Mouse (Mus musculus): Measurements from ENCODE around the gene Kremen2. TPM values are rescaled to one million over a fixed set of nuclear protein-coding genes. Genes with fewer than 3 reads are reported as not detected.
"Not testable (repeated sequence)": the region's sequence is repeated elsewhere in the genome, so short reads cannot be mapped to it uniquely, and the experiment has no call there.

Kremen2 gene
- polyA plus RNA-seq, 1 experiment from 2014 or later = 0.51 TPM

GRCm38 (mm10) chr17:23783352-23783751 is 37.7 kb upstream of the Kremen2 start:
- no peak for ATAC-seq
- no peaks in the 10 kb centered on the region for H3K36me3 ChIP-seq (ENCODE audit: control insufficient read depth, insufficient read depth, low read length)

GRCm38 (mm10) chr17:23778447-23778846 is 32.8 kb upstream of the Kremen2 start:
- Histone ChIP-seq H3K4me1 (ENCODE audit: control insufficient read depth, insufficient read depth, low read length) (no peaks in the 10 kb centered on the region), H3K27me3 (replicated peaks; ENCODE audit: control insufficient read depth, insufficient read depth, low read length) (no peaks in the 10 kb centered on the region), H3K4me3 (ENCODE audit: low read length) (no peak overlapping the region), H3K4me2 (ENCODE audit: low read depth, low read length) (no peak overlapping the region), H3K9me3 (ENCODE audit: control insufficient read depth, low read length) (no peaks in the 10 kb centered on the region), H3K9ac (ENCODE audit: low read depth, low read length) (no peak overlapping the region), H3K36me3 (ENCODE audit: control insufficient read depth, insufficient read depth, low read length) (no peaks in the 10 kb centered on the region), H3K27ac (ENCODE audit: low read length) (no peak overlapping the region)
- WGBS = 71% methylated on average over 2 of the region's 2 CpGs
- no peak for ATAC-seq

More at GRCm38 (mm10) chr17:23783352-23783751, 37.7 kb upstream of the Kremen2 start:
- Histone ChIP-seq H3K4me3 (ENCODE audit: low read length) (no peak overlapping the region), H3K27me3 (replicated peaks; ENCODE audit: control insufficient read depth, insufficient read depth, low read length) (no peaks in the 10 kb centered on the region), H3K9me3 (ENCODE audit: control insufficient read depth, low read length) (no peaks in the 10 kb centered on the region), H3K4me1 (ENCODE audit: control insufficient read depth, insufficient read depth, low read length) (peaks cover 5% of the 10 kb centered on the region; the same call in 1 of the 2 replicates), H3K27ac (ENCODE audit: low read length) (no peak overlapping the region), H3K9ac (ENCODE audit: low read depth, low read length) (no peak overlapping the region), H3K4me2 (ENCODE audit: low read depth, low read length) (no peak overlapping the region)

- 77% methylated on average over 2 of the region's 2 CpGs for WGBS
- Histone ChIP-seq H3K27ac (ENCODE audit: low read length) (no peak overlapping the region), H3K4me1 (ENCODE audit: control insufficient read depth, insufficient read depth, low read length) (no peaks in the 10 kb centered on the region), H3K9ac (ENCODE audit: low read depth, low read length) (no peak overlapping the region), H3K27me3 (replicated peaks; ENCODE audit: control insufficient read depth, insufficient read depth, low read length) (no peaks in the 10 kb centered on the region), H3K4me3 (ENCODE audit: low read length) (no peak overlapping the region), H3K4me2 (ENCODE audit: low read depth, low read length) (no peak overlapping the region), H3K36me3 (ENCODE audit: control insufficient read depth, insufficient read depth, low read length) (no peaks in the 10 kb centered on the region), H3K9me3 (ENCODE audit: control insufficient read depth, low read length) (no peaks in the 10 kb centered on the region)
- ATAC-seq = no peak
Observed at GRCm38 (mm10) chr17:23777141-23777540, 31.5 kb upstream of the Kremen2 start.

DNA sequence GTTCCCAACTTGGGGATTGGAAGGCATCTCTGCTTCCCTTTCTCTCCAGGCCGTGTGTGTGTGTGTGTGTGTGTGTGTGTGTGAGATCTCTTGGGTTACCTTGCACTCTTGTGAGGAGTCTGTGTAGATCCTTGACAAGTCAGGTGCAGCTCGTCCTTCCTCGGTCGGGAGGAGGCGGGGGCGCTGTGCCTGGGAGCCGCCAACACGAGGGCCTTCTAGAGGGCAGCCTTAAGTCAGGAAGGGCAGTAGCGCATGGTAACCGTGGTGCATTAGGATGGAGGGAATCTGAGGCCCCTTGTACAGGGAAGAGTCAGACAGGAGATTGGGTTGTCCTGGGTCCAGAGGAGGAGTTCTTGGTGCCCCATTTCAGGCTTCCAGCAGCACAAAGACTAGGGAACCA is 30.6 kb upstream of the Kremen2 start:
- Histone ChIP-seq H3K4me3 (ENCODE audit: low read length) (no peak overlapping the region), H3K9ac (ENCODE audit: low read depth, low read length) (no peak overlapping the region), H3K27me3 (replicated peaks; ENCODE audit: control insufficient read depth, insufficient read depth, low read length) (no peaks in the 10 kb centered on the region), H3K9me3 (ENCODE audit: control insufficient read depth, low read length) (no peaks in the 10 kb centered on the region), H3K36me3 (ENCODE audit: control insufficient read depth, insufficient read depth, low read length) (no peaks in the 10 kb centered on the region), H3K4me2 (ENCODE audit: low read depth, low read length) (no peak overlapping the region), H3K4me1 (ENCODE audit: control insufficient read depth, insufficient read depth, low read length) (no peaks in the 10 kb centered on the region), H3K27ac (ENCODE audit: low read length) (no peak overlapping the region)
- no peak for ATAC-seq
- WGBS = 79% methylated on average over 10 of the region's 10 CpGs

DNA sequence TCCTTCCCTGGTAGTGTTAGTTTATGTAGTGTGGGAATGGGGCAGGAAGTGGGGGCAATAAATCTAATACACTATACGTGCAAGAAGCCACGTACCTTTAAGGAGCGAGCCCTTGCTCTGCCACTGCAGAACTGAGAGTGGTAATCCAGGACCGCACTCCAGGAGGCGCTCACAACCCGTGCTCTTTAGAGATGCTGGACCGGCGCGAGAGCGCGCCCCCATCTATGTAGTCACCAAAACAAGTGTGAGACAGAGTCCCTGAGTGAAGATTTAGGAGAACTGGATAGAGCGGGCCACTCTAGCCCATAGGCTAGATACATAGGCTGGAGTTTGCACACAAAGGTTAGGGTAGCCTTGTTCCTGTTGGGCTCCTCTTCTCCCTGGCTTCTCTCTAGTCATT is 28.5 kb upstream of the Kremen2 start:
- Histone ChIP-seq H3K36me3 (ENCODE audit: control insufficient read depth, insufficient read depth, low read length) (no peaks in the 10 kb centered on the region), H3K9ac (ENCODE audit: low read depth, low read length) (no peak overlapping the region), H3K4me2 (ENCODE audit: low read depth, low read length) (no peak overlapping the region), H3K4me3 (ENCODE audit: low read length) (no peak overlapping the region), H3K9me3 (ENCODE audit: control insufficient read depth, low read length) (no peaks in the 10 kb centered on the region), H3K27me3 (replicated peaks; ENCODE audit: control insufficient read depth, insufficient read depth, low read length) (no peaks in the 10 kb centered on the region), H3K27ac (ENCODE audit: low read length) (no peak overlapping the region), H3K4me1 (ENCODE audit: control insufficient read depth, insufficient read depth, low read length) (peaks cover 6% of the 10 kb centered on the region; the same call in 1 of the 2 replicates)
- ATAC-seq = peak; percentile 45
- WGBS = 3% methylated on average over 12 of the region's 12 CpGs

- no peak for ATAC-seq
- no peaks in the 10 kb centered on the region for H3K27me3 ChIP-seq (replicated peaks; ENCODE audit: control insufficient read depth, insufficient read depth, low read length)
- H3K9ac ChIP-seq (ENCODE audit: low read depth, low read length) = no peak overlapping the region
- 69% methylated on average over 6 of the region's 6 CpGs for WGBS
- peaks cover 6% of the 10 kb centered on the region; the same call in 1 of the 2 replicates for H3K4me1 ChIP-seq (ENCODE audit: control insufficient read depth, insufficient read depth, low read length)
- H3K9me3 ChIP-seq (ENCODE audit: control insufficient read depth, low read length) = no peaks in the 10 kb centered on the region
- no peak overlapping the region for H3K4me3 ChIP-seq (ENCODE audit: low read length)
- no peaks in the 10 kb centered on the region for H3K36me3 ChIP-seq (ENCODE audit: control insufficient read depth, insufficient read depth, low read length)
- H3K27ac ChIP-seq (ENCODE audit: low read length) = no peak overlapping the region
- H3K4me2 ChIP-seq (ENCODE audit: low read depth, low read length) = no peak overlapping the region
Observed at GRCm38 (mm10) chr17:23773676-23774075, 28.0 kb upstream of the Kremen2 start.

DNA sequence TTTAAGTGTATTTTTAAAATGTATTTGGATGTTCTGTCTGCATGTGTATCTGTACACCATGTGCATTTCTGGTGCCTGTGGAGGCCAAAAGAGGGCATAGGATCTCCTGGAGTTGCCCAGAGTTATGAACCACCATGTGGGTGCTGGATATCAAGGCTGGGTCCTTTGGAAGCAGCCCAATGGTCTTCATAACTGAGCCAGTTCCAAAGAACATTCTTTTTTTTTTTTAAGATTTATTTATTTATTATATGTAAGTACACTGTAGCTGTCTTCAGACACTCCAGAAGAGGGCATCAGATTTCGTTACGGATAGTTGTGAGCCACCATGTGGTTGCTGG is 26.6 kb upstream of the Kremen2 start:
- H3K27me3 ChIP-seq (replicated peaks; ENCODE audit: control insufficient read depth, insufficient read depth, low read length); H3K27ac ChIP-seq (ENCODE audit: low read length); H3K36me3 ChIP-seq (ENCODE audit: control insufficient read depth, insufficient read depth, low read length); H3K9ac ChIP-seq (ENCODE audit: low read depth, low read length); ATAC-seq; H3K4me3 ChIP-seq (ENCODE audit: low read length); H3K9me3 ChIP-seq (ENCODE audit: control insufficient read depth, low read length); H3K4me1 ChIP-seq (ENCODE audit: control insufficient read depth, insufficient read depth, low read length); H3K4me2 ChIP-seq (ENCODE audit: low read depth, low read length): not testable (repeated sequence)
- 57% methylated on average over 1 of the region's 2 CpGs for WGBS

DNA sequence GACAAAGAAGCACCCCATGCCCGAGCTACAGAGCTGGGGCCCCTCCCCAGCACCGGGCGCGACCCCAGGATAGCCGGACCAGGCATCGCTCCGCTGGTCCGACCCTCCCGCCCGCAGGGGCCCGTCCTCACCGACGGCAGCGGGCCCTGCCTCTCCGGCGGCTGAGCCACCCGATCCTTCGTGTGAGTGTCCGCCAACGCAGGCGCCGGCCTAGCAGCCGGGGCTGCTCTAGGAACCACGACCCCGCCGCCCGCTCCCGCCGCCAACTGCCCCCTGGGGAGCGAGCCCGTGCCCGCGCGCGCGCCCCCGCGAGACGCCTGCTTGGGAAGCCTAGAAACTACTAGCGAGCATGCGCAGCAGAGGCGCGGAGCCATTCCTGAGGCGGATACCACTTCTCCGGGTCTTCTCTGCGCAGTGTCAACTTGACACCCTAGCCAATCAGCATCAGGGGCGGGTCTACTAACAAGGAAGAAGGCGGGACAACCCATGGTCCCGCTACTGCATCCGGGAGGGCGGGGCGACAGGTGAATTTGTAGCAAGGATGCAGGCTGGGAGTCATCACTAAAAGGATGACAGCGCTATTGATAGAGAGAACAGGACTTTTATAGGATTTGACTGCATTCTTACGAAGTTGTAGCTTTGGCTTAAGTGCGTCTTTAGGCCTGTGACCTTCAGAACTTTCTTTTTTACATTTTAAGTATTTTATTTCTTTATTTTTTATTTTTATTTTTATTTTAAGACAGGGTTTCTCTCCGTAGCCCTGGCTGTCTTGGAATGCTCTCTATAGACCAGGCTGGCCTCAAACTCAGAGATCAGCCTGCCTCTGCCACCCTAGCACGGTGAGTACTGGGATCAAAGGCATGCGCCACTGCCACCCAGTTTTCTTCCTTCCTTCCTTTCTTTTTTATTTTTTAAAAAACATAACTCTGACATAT is 25.9 kb upstream of the Kremen2 start, which contains the start of gene Flywch1:
Gene Flywch1 (minus strand): TSS at position 319 of the 935 bp plus-strand sequence.
- peak within 1 kb of the TSS; percentile 83 for H3K4me3 ChIP-seq (ENCODE audit: low read length)
- peak within 1 kb of the TSS; percentile 42 for H3K27ac ChIP-seq (ENCODE audit: low read length)
- peak within 1 kb of the TSS; percentile 72 for H3K4me2 ChIP-seq (ENCODE audit: low read depth, low read length)
- H3K27me3 ChIP-seq (replicated peaks; ENCODE audit: control insufficient read depth, insufficient read depth, low read length) = no peaks in the 10 kb centered on the region
- peak; percentile 98 for ATAC-seq
- peaks cover 6% of the 10 kb centered on the region; the same call in 1 of the 2 replicates for H3K4me1 ChIP-seq (ENCODE audit: control insufficient read depth, insufficient read depth, low read length)
- 3% methylated on average over 58 of the region's 58 CpGs for WGBS
- H3K36me3 ChIP-seq (ENCODE audit: control insufficient read depth, insufficient read depth, low read length) = no peaks in the 10 kb centered on the region
- peak within 1 kb of the TSS; percentile 88 for H3K9ac ChIP-seq (ENCODE audit: low read depth, low read length)
- H3K9me3 ChIP-seq (ENCODE audit: control insufficient read depth, low read length) = no peaks in the 10 kb centered on the region

DNA sequence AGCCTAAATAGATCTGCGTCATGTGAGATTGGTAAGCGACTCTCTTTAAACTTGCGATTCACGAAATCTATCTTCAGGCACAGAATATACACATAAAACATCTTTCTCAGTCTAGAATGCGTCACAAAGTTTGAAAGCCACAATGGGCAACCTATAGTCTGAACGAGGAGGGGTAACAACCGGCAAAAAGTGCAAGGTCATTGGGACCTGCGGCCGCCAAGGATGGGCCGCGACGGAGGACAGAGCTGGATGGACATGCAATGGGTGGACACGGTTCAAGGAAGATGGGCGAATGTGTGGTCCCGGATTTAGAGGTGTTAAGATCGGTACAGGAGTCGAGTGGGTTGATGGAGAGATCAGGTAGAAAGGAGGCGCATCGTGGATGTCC is 25.3 kb upstream of the Kremen2 start:
- H3K9ac ChIP-seq (ENCODE audit: low read depth, low read length) = peak overlapping the region; percentile 88
- peak overlapping the region; percentile 42 for H3K27ac ChIP-seq (ENCODE audit: low read length)
- ATAC-seq = no peak; the same call in 1 of the 2 replicates
- H3K4me1 ChIP-seq (ENCODE audit: control insufficient read depth, insufficient read depth, low read length) = peaks cover 6% of the 10 kb centered on the region; the same call in 1 of the 2 replicates
- H3K9me3 ChIP-seq (ENCODE audit: control insufficient read depth, low read length) = no peaks in the 10 kb centered on the region
- peak overlapping the region; percentile 83 for H3K4me3 ChIP-seq (ENCODE audit: low read length)
- H3K4me2 ChIP-seq (ENCODE audit: low read depth, low read length) = peak overlapping the region; percentile 72
- H3K36me3 ChIP-seq (ENCODE audit: control insufficient read depth, insufficient read depth, low read length) = no peaks in the 10 kb centered on the region
- WGBS = 1% methylated on average over 19 of the region's 19 CpGs
- no peaks in the 10 kb centered on the region for H3K27me3 ChIP-seq (replicated peaks; ENCODE audit: control insufficient read depth, insufficient read depth, low read length)
